Comparison of ENCODE assay signal across 13 mouse cellular contexts in the genomic region with DNA sequence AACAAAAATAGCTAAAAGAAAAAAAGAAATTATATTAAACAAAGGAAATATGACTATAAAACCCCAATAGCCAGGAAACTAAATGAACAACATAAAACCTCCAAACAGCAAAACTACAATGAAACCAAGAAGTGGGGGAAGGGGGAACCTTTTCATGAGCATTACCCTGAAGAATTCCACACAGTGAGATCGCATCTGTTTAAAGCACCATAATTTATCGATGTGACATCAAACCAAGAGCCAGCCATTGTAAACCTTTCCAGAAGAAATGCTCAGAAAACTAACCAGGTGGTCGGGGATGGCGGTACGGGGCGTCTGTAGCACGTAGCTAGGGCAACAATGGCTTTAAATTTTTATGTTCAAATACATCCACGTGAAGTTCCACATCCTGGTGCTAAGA.
"Had no signal": no experiment of that assay in that cellular context is flagged by ENCODE, and none has a peak within 500 bp of the region (broad histone marks: within the 10 kb centered on the region; RNA-seq: fewer than 3 reads in every experiment).

No protein-coding gene starts in this region.

- H3K36me3 ChIP-seq: midbrain, embryonic 12.5 days; neural tube, embryonic 12.5 days; stomach, embryonic 15.5 days had no signal

- H3K9ac ChIP-seq: lung, embryonic 14.5 days; midbrain, embryonic 12.5 days; neural tube, embryonic 12.5 days; stomach, embryonic 15.5 days had no signal

- H3K4me3 ChIP-seq: midbrain, embryonic 12.5 days; neural tube, embryonic 12.5 days; stomach, embryonic 15.5 days had no signal

- H3K9me3 ChIP-seq: midbrain, embryonic 12.5 days; neural tube, embryonic 12.5 days; stomach, embryonic 15.5 days had no signal

- DNase-seq: lung, adult 18-20 months; lung, embryonic 14.5 days; lung, postnatal 10 days; lung, postnatal 4 days; midbrain, embryonic 14.5 days; right cerebral cortex, postnatal 14 days; thymus, adult 2 months; thymus, postnatal 25 days; thymus, postnatal 4 days had no signal

- H3K27me3 ChIP-seq: midbrain, embryonic 12.5 days; neural tube, embryonic 12.5 days; stomach, embryonic 15.5 days had no signal

- H3K27ac ChIP-seq: midbrain, embryonic 12.5 days; neural tube, embryonic 12.5 days; stomach, embryonic 15.5 days; stomach, postnatal 0 days had no signal

- H3K4me1 ChIP-seq: midbrain, embryonic 12.5 days; stomach, embryonic 15.5 days had no signal

- H3K4me2 ChIP-seq: lung, embryonic 14.5 days; midbrain, embryonic 12.5 days; neural tube, embryonic 12.5 days; stomach, embryonic 15.5 days had no signal
